Mouse (Mus musculus): ENCODE data around the gene Pik3c2g. TPM values are rescaled to one million over a fixed set of nuclear protein-coding genes. Genes with fewer than 3 reads are reported as not detected.

The Pik3c2g gene
- polyA plus RNA-seq (2014; fragmentation: Illumina TruSeq; extraction: RNeasy Lipid Tissue Mini Kit (QIAGEN cat#74804); ENCODE audit: low read depth, low replicate concordance) = 19.4 TPM

GRCm38 (mm10) chr6:139586892-139587291 lies at the start of gene Pik3c2g:
Gene Pik3c2g (plus strand): TSS chr6:139587221.

Other genes with a start within 250 kb of the Pik3c2g start
- gene Rergl, start 85.2 kb upstream of the Pik3c2g start, polyA plus RNA-seq (2014; fragmentation: Illumina TruSeq; extraction: RNeasy Lipid Tissue Mini Kit (QIAGEN cat#74804); ENCODE audit: low read depth, low replicate concordance) = 6.8 TPM

Measured in kidney, adult 10 weeks (tissue).